Mouse (Mus musculus) brain, embryonic 14.5 days (tissue): ENCODE measurements around the gene Olfr429.

ENCODE experiments used
- CTCF ChIP-seq: fragments of 200-500 bp; IDR thresholded peaks from 2 replicates; pipeline ENCODE4 v1.5.1; 2012; ENCODE audit warnings: inconsistent platforms, mild to moderate bottlenecking, moderate library complexity, borderline replicate concordance; ENCODE audit not compliant: insufficient read depth, insufficient read length; ENCODE audit errors: extremely low read depth
- POLR2A ChIP-seq: fragments of 200-500 bp; IDR thresholded peaks from 2 replicates; pipeline ENCODE4 v1.6.1; 2012; ENCODE audit warnings: mild to moderate bottlenecking, inconsistent platforms, borderline replicate concordance; ENCODE audit not compliant: poor library complexity, insufficient read depth, insufficient read length, severe bottlenecking; ENCODE audit errors: extremely low read depth

DNA sequence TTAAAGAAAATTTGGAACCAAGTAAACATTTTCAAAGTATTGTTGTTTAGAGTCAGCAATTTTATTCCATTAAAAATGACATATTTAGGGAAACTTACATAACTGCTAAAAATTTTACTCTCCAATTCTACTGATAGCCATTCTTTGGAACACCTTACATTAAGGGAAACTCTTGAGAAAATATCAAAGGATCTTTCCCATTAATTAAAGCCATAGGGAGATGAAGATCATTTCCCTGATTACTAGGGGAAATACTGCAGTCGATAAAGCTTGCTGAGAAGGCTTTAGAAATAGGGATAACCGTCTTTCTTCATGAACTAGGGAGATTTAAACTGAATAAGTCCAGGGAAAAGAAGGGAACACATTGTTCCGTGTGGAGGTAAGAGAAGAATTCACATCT is 47.1 kb downstream of the Olfr429 start, which contains the start of gene Olfr424:
- TF ChIP-seq POLR2A, result no peak
- TF ChIP-seq CTCF, result no peak
